Mouse (Mus musculus) forebrain, embryonic 11.5 days (tissue): ENCODE measurements at regions not wholly inside any gene's neighbourhood (a gene's known extent, or its start where the extent isn't known, plus 50 kb on each side); places are given as distances from the start of the nearest gene placed in this dataset.
"Not testable (repeated sequence)": the region's sequence is repeated elsewhere in the genome, so short reads cannot be mapped to it uniquely, and the experiment has no call there.

Source experiments
- ATAC-seq: fragments of 200-750 bp; cut with Nextera tagmentation; replicated peaks from 2 replicates; pipeline ENCODE4 v1.8.0; 2017; ENCODE audit warnings: moderate TSS enrichment; ENCODE audit not compliant: low FRiP score
- DNase-seq: peaks from one replicate; pipeline ENCODE4 v3.0.0-alpha.2; 2017; ENCODE audit warnings: low spot score
- H3K27ac ChIP-seq: fragments of 300-500 bp; sonication (generic); 2 replicates; pipeline ENCODE4 v1.5.1; 2014; ENCODE audit warnings: low read depth, low read length
- H3K27me3 ChIP-seq: fragments of 300-500 bp; sonication (generic); 2 replicates; pipeline ENCODE4 v1.6.1; 2014; ENCODE audit warnings: mild to moderate bottlenecking, low read length, mixed read lengths; ENCODE audit not compliant: control insufficient read depth, insufficient read depth
- H3K36me3 ChIP-seq: fragments of 300-500 bp; sonication (generic); 2 replicates; pipeline ENCODE4 v1.6.1; 2014; ENCODE audit warnings: mild to moderate bottlenecking, low read length, moderate library complexity, mixed read lengths; ENCODE audit not compliant: control insufficient read depth, insufficient read depth
- H3K4me1 ChIP-seq: fragments of 300-500 bp; sonication (generic); replicated peaks from 2 replicates; pipeline ENCODE4 v1.6.1; 2014; ENCODE audit warnings: low read length, mixed read lengths; ENCODE audit not compliant: control insufficient read depth, insufficient read depth
- H3K4me2 ChIP-seq: fragments of 300-500 bp; sonication (generic); 2 replicates; pipeline ENCODE4 v1.6.1; 2014; ENCODE audit warnings: low read depth, mild to moderate bottlenecking, low read length, moderate library complexity, mixed read lengths; ENCODE audit not compliant: severe bottlenecking
- H3K4me3 ChIP-seq: fragments of 300-500 bp; sonication (generic); 2 replicates; pipeline ENCODE4 v1.5.1; 2014; ENCODE audit warnings: low read depth, low read length
- H3K9ac ChIP-seq: fragments of 300-500 bp; sonication (generic); 2 replicates; pipeline ENCODE4 v1.6.1; 2014; ENCODE audit warnings: low read length
- H3K9me3 ChIP-seq: fragments of 300-500 bp; sonication (generic); 2 replicates; pipeline ENCODE4 v1.6.1; 2016; ENCODE audit warnings: low read length, mixed read lengths; ENCODE audit not compliant: control insufficient read depth
- WGBS: fragments of 180-500 bp; shearing (Covaris S2); extraction: QIAGEN DNeasy Blood & Tissue Kit; methylation state at CpG from one replicate; pipeline ENCODE4 v1.1.7; 2014; 5-methylcytosine and 5-hydroxymethylcytosine counted together

- ATAC-seq (no peak), DNase-seq (no peak)
- H3K9ac ChIP-seq = no peak overlapping the region
- H3K36me3 ChIP-seq = no peaks in the 10 kb centered on the region
- H3K4me1 ChIP-seq = no peaks in the 10 kb centered on the region
- H3K4me2 ChIP-seq = no peak overlapping the region
- H3K4me3 ChIP-seq = no peak overlapping the region
- 91% methylated on average over 1 of the region's 1 CpGs for WGBS
- H3K9me3 ChIP-seq = no peaks in the 10 kb centered on the region
- no peak overlapping the region for H3K27ac ChIP-seq
- H3K27me3 ChIP-seq = no peaks in the 10 kb centered on the region
Observed at GRCm38 (mm10) chr19:51355701-51356100, 677.3 kb upstream of the Sorcs1 start.

- WGBS = 89% methylated on average over 2 of the region's 2 CpGs
- H3K27ac ChIP-seq = no peak overlapping the region
- no peaks in the 10 kb centered on the region for H3K27me3 ChIP-seq
- no peak for ATAC-seq
- no peak overlapping the region for H3K4me2 ChIP-seq
- H3K4me3 ChIP-seq = no peak overlapping the region
- H3K9me3 ChIP-seq = no peaks in the 10 kb centered on the region
- no peak for DNase-seq
- H3K36me3 ChIP-seq = no peaks in the 10 kb centered on the region
- no peak overlapping the region for H3K9ac ChIP-seq
- H3K4me1 ChIP-seq = no peaks in the 10 kb centered on the region
Observed at GRCm38 (mm10) chr19:51340491-51340890, 662.0 kb upstream of the Sorcs1 start.

- Histone ChIP-seq H3K27ac (no peak overlapping the region), H3K4me1 (no peaks in the 10 kb centered on the region), H3K4me2 (no peak overlapping the region), H3K4me3 (no peak overlapping the region), H3K9me3 (no peaks in the 10 kb centered on the region), H3K27me3 (no peaks in the 10 kb centered on the region), H3K9ac (no peak overlapping the region), H3K36me3 (no peaks in the 10 kb centered on the region)
- no peak for ATAC-seq
- no peak for DNase-seq
- WGBS = 75% methylated on average over 2 of the region's 2 CpGs
Observed at GRCm38 (mm10) chr19:51330010-51330409, 651.6 kb upstream of the Sorcs1 start.

GRCm38 (mm10) chr19:51303708-51304107 is 625.3 kb upstream of the Sorcs1 start:
- Histone ChIP-seq H3K27me3 (no peaks in the 10 kb centered on the region), H3K9ac (no peak overlapping the region), H3K9me3 (no peaks in the 10 kb centered on the region), H3K36me3 (no peaks in the 10 kb centered on the region), H3K4me2 (no peak overlapping the region), H3K4me1 (no peaks in the 10 kb centered on the region), H3K27ac (no peak overlapping the region), H3K4me3 (no peak overlapping the region)
- no peak for ATAC-seq
- no peak for DNase-seq
- WGBS = 82% methylated on average over 3 of the region's 3 CpGs

DNA sequence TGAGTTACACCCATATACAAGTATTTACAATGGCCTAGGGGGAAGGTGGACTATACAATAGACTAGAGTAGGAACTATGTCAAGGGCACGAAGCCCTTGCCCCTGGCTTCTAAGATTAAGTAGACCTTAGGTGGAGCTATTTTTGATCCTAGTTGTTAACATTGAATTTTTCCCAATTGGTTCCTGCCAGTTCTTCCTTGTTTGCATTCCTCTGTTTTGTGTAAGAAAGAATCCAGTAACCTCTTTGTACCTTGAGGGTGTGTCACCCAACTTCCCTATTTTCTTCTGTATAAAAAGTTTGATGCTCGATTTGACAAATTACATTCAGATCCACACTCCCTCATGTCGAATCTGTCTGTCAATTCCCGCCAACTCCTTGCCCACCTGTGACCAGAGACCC is 618.2 kb upstream of the Sorcs1 start:
- not testable (repeated sequence) for H3K27ac ChIP-seq, H3K4me1 ChIP-seq, DNase-seq, H3K4me2 ChIP-seq, H3K9me3 ChIP-seq, H3K27me3 ChIP-seq, H3K36me3 ChIP-seq, H3K9ac ChIP-seq, ATAC-seq, H3K4me3 ChIP-seq
- 92% methylated on average over 4 of the region's 4 CpGs for WGBS

DNA sequence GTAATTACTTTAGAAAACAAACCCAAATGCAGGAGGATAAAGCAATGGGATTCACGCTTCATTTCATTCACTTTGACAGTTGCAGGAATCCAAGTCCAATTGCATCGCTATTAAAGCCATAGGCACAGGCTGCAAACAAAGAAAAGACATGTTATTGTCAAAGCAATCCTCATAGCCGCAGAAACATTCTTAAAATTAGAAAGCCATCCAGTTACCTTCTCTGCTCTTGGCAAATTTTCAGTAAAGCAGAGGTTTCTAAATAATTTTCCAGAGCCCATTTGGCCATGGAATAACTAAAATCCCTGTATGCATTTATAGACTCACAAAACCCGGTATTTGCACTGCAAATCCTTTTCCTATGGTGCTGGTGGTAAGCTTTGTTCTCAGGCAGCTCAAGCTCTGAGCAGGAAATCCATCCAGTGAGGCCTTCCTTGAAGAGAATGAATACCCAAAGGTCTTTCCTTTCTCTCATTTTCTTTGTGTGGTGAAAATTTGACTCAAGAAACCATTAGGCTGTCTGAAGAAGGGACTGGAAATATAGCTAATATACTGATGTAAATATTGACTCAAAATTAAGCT is 590.6 kb upstream of the Sorcs1 start:
- DNase-seq (no peak), ATAC-seq (0 out of 2 replicates have a peak, but pooled peaks have one; percentile 46)
- Histone ChIP-seq H3K27me3 (no peaks in the 10 kb centered on the region), H3K4me2 (no peak overlapping the region), H3K4me1 (no peaks in the 10 kb centered on the region; the same call in 1 of the 2 replicates), H3K4me3 (no peak overlapping the region), H3K36me3 (no peaks in the 10 kb centered on the region), H3K27ac (0 out of 2 replicates have a peak overlapping the region, but pooled peaks have one; percentile 37), H3K9ac (no peak overlapping the region), H3K9me3 (no peaks in the 10 kb centered on the region)
- WGBS = 16% methylated on average over 4 of the region's 4 CpGs

GRCm38 (mm10) chr19:51240295-51240864 is 561.9 kb upstream of the Sorcs1 start:
- H3K36me3 ChIP-seq = no peaks in the 10 kb centered on the region
- H3K27me3 ChIP-seq = no peaks in the 10 kb centered on the region

GRCm38 (mm10) chr19:51238181-51238523 is 559.7 kb upstream of the Sorcs1 start:
- H3K4me2 ChIP-seq = no peak overlapping the region

More at GRCm38 (mm10) chr19:51240295-51240864, 561.9 kb upstream of the Sorcs1 start:
- Histone ChIP-seq H3K4me3 (no peak overlapping the region), H3K9ac (no peak overlapping the region), H3K9me3 (no peaks in the 10 kb centered on the region), H3K4me1 (no peaks in the 10 kb centered on the region), H3K4me2 (no peak overlapping the region), H3K27ac (no peak overlapping the region)
- no peak for DNase-seq
- WGBS = 77% methylated on average over 2 of the region's 2 CpGs
- no peak for ATAC-seq

GRCm38 (mm10) chr19:51237509-51238180 is 559.2 kb upstream of the Sorcs1 start:
- 96% methylated on average over 1 of the region's 1 CpGs for WGBS
- no peaks in the 10 kb centered on the region for H3K27me3 ChIP-seq
- ATAC-seq = no peak

More at GRCm38 (mm10) chr19:51238181-51238523, 559.7 kb upstream of the Sorcs1 start:
- H3K27me3 ChIP-seq = no peaks in the 10 kb centered on the region
- no peak overlapping the region for H3K27ac ChIP-seq
- no peaks in the 10 kb centered on the region for H3K36me3 ChIP-seq
- no peak overlapping the region for H3K4me3 ChIP-seq
- no peak for DNase-seq
- ATAC-seq = no peak
- no peaks in the 10 kb centered on the region for H3K9me3 ChIP-seq
- no peaks in the 10 kb centered on the region for H3K4me1 ChIP-seq
- H3K9ac ChIP-seq = no peak overlapping the region

More at GRCm38 (mm10) chr19:51237509-51238180, 559.2 kb upstream of the Sorcs1 start:
- no peaks in the 10 kb centered on the region for H3K4me1 ChIP-seq
- no peak overlapping the region for H3K4me3 ChIP-seq
- DNase-seq = no peak
- no peak overlapping the region for H3K9ac ChIP-seq
- no peaks in the 10 kb centered on the region for H3K36me3 ChIP-seq
- no peak overlapping the region for H3K4me2 ChIP-seq
- no peak overlapping the region for H3K27ac ChIP-seq
- H3K9me3 ChIP-seq = no peaks in the 10 kb centered on the region
